8 mouse cellular contexts compared by ENCODE assay signal in the genomic region with DNA sequence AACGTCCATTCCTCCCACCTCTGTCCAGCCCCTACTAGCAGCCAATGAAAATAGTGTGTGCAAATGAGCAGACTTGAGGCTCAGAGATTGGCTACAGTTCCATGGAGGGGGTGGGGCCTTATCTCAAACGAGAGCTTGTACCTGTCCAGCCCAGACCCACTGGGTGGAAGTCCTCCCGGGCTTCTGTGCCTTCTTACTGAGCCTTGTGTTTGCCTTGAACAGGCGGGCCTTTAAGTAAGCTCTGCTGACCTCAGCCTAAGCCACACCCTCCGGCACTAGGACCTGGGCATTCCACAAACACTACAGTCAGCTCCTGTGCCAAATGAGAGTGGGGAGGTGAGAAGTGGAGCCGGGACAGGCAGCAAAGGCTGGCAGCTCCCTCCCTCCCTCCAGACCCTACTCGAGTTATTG. TPM values are rescaled to one million over a fixed set of nuclear protein-coding genes. Genes with fewer than 3 reads are reported as not detected.
DNase-seq lines count a peak whose midpoint lies in the region.

No protein-coding gene starts in this region.

- peak; percentile 49 to 58 for DNase-seq in cerebellum, postnatal 14 days
- DNase-seq in cerebellum, adult 8-10 months, result no peak
- DNase-seq in embryo, embryonic 11.5 days (ENCODE audit: low read depth, low spot score), result peak; percentile 67
- DNase-seq in heart, postnatal 36 days, result peak; percentile 24 to 41
- peak; percentile 70 for DNase-seq in large intestine, adult 2 months (ENCODE audit: low read depth, low spot score)
- peak; percentile 79 for DNase-seq in mesoderm, embryonic 11.5 days (ENCODE audit: low read depth, low spot score)
- DNase-seq in T-cell, adult 2 months (ENCODE audit: low spot score), result no peak
- no peak for DNase-seq in thymus, postnatal 0 days (ENCODE audit: low spot score)

- intact Hi-C loops in heart, postnatal 36 days (cut with DNase I), result no loop called here

- 7% methylated on average over 7 of the region's 7 CpGs for WGBS in large intestine, adult 2 months

RNA-seq across cellular contexts. Expression of gene Zfpm1, which starts 12.3 kb away (rescaled TPM):
- 10 to 100 TPM; 23.1 to 30.0 TPM for total RNA-seq in heart, postnatal 36 days (2021)
- polyA plus RNA-seq in large intestine, adult 2 months (2012; rRNA removed), result 24.6 and 51.1 TPM in 2 replicates
- 3.9 and 5.4 TPM in 2 replicates for polyA plus RNA-seq in thymus, postnatal 0 days (2015; fragmentation: Nextera tagmentation; extraction: Ambion mirVana)

Comparison
In these comparisons a context has a peak if more than half of its experiments do, and no peak if none do; other contexts are left out.
1. DNase-seq: peak in cerebellum, postnatal 14 days (2 of 2), embryo, embryonic 11.5 days (single experiment), heart, postnatal 36 days (2 of 2), large intestine, adult 2 months (single experiment) and mesoderm, embryonic 11.5 days (single experiment); none in cerebellum, adult 8-10 months (single experiment), T-cell, adult 2 months (single experiment) and thymus, postnatal 0 days (single experiment).